Mouse (Mus musculus) cerebellum, adult 2 months (tissue): ENCODE results near the gene Prkaa2.
"Not testable (repeated sequence)": the region's sequence is repeated elsewhere in the genome, so short reads cannot be mapped to it uniquely, and the experiment has no call there.

ENCODE experiments used
- CTCF ChIP-seq: fragments of 200-500 bp; IDR thresholded peaks from 2 replicates; pipeline ENCODE4 v1.5.1; 2011; ENCODE audit warnings: low read depth, mild to moderate bottlenecking, control low read depth, low read length, moderate library complexity, borderline replicate concordance; ENCODE audit not compliant: insufficient read depth
- POLR2A ChIP-seq: fragments of 200-500 bp; IDR thresholded peaks from 2 replicates; pipeline ENCODE4 v1.6.1; 2011; ENCODE audit warnings: low read length, control low read depth, borderline replicate concordance; ENCODE audit not compliant: insufficient read depth

- not testable (repeated sequence) for TF ChIP-seq CTCF, POLR2A
Observed at GRCm38 (mm10) chr4:105004649-105005048, 105.0 kb downstream of the Prkaa2 start.
